Mouse (Mus musculus): ENCODE results near the gene Tmem44. TPM values are rescaled to one million over a fixed set of nuclear protein-coding genes. Genes with fewer than 3 reads are reported as not detected.

Tmem44 gene
- total RNA-seq, 2 experiments from 2014 or later, result 15.6 to 18.5 TPM

GRCm38 (mm10) chr16:30559312-30559992, 8.8 kb upstream of the Tmem44 start:
- intact Hi-C loops (cut with DNase I), result loop anchor here (10.0 kb wide), 1 partner anchor 795 kb away; no protein-coding TSS in a partner anchor
- no peak for DNase-seq

- DNase-seq, result no peak
- intact Hi-C loops (cut with DNase I), result loop anchor here (10.0 kb wide), 1 partner anchor 801 kb away; no protein-coding TSS in a partner anchor
Measured at GRCm38 (mm10) chr16:30554109-30554508, 3.5 kb upstream of the Tmem44 start.

GRCm38 (mm10) chr16:30552621-30553338, 2.1 kb upstream of the Tmem44 start:
- DNase-seq, result peak; percentile 91 to 92

GRCm38 (mm10) chr16:30549966-30550747, 485 bp downstream of the Tmem44 start:
- intact Hi-C loops (cut with DNase I), result loop anchor here (10.0 kb wide), 1 partner anchor 805 kb away; no protein-coding TSS in a partner anchor
- DNase-seq, result peak; percentile 88

More at GRCm38 (mm10) chr16:30552621-30553338, 2.1 kb upstream of the Tmem44 start:
- intact Hi-C loops (cut with DNase I), result loop anchor here (10.0 kb wide), 1 partner anchor 802 kb away; no protein-coding TSS in a partner anchor

- no peak for DNase-seq
- intact Hi-C loops (cut with DNase I), result no loop called here
Measured at GRCm38 (mm10) chr16:30549516-30549915, 1.1 kb downstream of the Tmem44 start.

GRCm38 (mm10) chr16:30548291-30548690, 2.4 kb downstream of the Tmem44 start:
- no peak for DNase-seq
- intact Hi-C loops (cut with DNase I), result no loop called here

- no peak for DNase-seq
- intact Hi-C loops (cut with DNase I), result no loop called here
Measured at GRCm38 (mm10) chr16:30544693-30545092, 5.9 kb downstream of the Tmem44 start.

- DNase-seq, result no peak
- intact Hi-C loops (cut with DNase I), result no loop called here
Measured at GRCm38 (mm10) chr16:30543386-30543785, 7.3 kb downstream of the Tmem44 start.

GRCm38 (mm10) chr16:30542826-30543225, 7.8 kb downstream of the Tmem44 start:
- no peak for DNase-seq

GRCm38 (mm10) chr16:30540107-30541001, 10.3 kb downstream of the Tmem44 start:
- intact Hi-C loops (cut with DNase I), result no loop called here
- DNase-seq, result no peak

More at GRCm38 (mm10) chr16:30542826-30543225, 7.8 kb downstream of the Tmem44 start:
- intact Hi-C loops (cut with DNase I), result no loop called here

GRCm38 (mm10) chr16:30539433-30539832, 11.2 kb downstream of the Tmem44 start:
- DNase-seq, result peak; percentile 45 to 65
- intact Hi-C loops (cut with DNase I), result loop anchor here (5.0 kb wide), 1 partner anchor 533 kb away; no protein-coding TSS in a partner anchor

GRCm38 (mm10) chr16:30535075-30535474, 15.6 kb downstream of the Tmem44 start:
- intact Hi-C loops (cut with DNase I), result loop anchor here (5.0 kb wide), 1 partner anchor 537 kb away; no protein-coding TSS in a partner anchor
- no peak for DNase-seq

GRCm38 (mm10) chr16:30533592-30533991, 17.1 kb downstream of the Tmem44 start:
- intact Hi-C loops (cut with DNase I), result no loop called here
- DNase-seq, result no peak

GRCm38 (mm10) chr16:30532929-30533328, 17.7 kb downstream of the Tmem44 start:
- no peak for DNase-seq
- intact Hi-C loops (cut with DNase I), result no loop called here

- intact Hi-C loops (cut with DNase I), result no loop called here
- peak; percentile 56 to 79 for DNase-seq
Measured at GRCm38 (mm10) chr16:30531761-30532406, 18.8 kb downstream of the Tmem44 start.

GRCm38 (mm10) chr16:30530815-30531214, 19.8 kb downstream of the Tmem44 start:
- intact Hi-C loops (cut with DNase I), result no loop called here
- peak in 1 of 2 experiments; percentile 63 for DNase-seq

GRCm38 (mm10) chr16:30528386-30528785, 22.3 kb downstream of the Tmem44 start:
- DNase-seq, result no peak
- intact Hi-C loops (cut with DNase I), result no loop called here

GRCm38 (mm10) chr16:30527889-30528288, 22.8 kb downstream of the Tmem44 start:
- intact Hi-C loops (cut with DNase I), result no loop called here
- no peak for DNase-seq

GRCm38 (mm10) chr16:30525756-30526155, 24.9 kb downstream of the Tmem44 start:
- DNase-seq, result no peak
- intact Hi-C loops (cut with DNase I), result no loop called here
